Mouse (Mus musculus): ENCODE results near the gene Zmat5. TPM values are rescaled to one million over a fixed set of nuclear protein-coding genes. Genes with fewer than 3 reads are reported as not detected.
A peak's percentile ranks its signal among the peaks of the same experiment; 100 is the strongest.
"Not testable (repeated sequence)": the region's sequence is repeated elsewhere in the genome, so short reads cannot be mapped to it uniquely, and the experiment has no call there.

Zmat5 gene
- polyA plus RNA-seq, 1 experiment: 55.1 TPM

DNA sequence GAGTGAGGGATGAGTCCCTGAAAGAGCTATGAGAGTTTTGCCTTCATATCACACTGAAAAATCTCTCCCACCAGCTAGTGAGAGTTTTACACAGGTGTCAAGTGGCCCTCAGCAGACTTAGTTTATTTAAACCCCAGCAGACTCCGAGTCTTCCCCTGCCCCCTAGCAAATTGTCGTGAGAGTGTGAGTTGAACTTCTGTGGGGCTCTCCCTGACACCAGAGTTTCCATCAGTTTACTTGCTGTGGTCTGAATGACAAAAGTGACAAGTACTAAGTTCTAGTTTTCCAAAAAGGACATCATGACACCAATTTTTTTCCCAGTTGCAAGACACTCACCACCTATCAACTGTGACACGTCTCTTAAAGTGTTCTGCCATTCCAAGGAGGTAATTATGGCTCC, 16.6 kb upstream of the Zmat5 start:
- WGBS: 45% methylated on average over 3 of the region's 3 CpGs
- H3K4me1 ChIP-seq (ENCODE audit: control insufficient read depth, insufficient read depth, low read length): peaks cover 2% of the 10 kb centered on the region; the same call in 1 of the 2 replicates
- no peak overlapping the region for H3K4me3 ChIP-seq (replicated peaks; ENCODE audit: extremely low read depth, low read depth, low read length)
- DNase-seq: no peak
- no peak for TF ChIP-seq POLR2A (IDR thresholded peaks at IDR 0.05; ENCODE audit: borderline replicate concordance, extremely low read depth, low read depth, low read length)
- TF ChIP-seq CTCF (IDR thresholded peaks at IDR 0.05; ENCODE audit: insufficient read depth, low read length): no peak

DNA sequence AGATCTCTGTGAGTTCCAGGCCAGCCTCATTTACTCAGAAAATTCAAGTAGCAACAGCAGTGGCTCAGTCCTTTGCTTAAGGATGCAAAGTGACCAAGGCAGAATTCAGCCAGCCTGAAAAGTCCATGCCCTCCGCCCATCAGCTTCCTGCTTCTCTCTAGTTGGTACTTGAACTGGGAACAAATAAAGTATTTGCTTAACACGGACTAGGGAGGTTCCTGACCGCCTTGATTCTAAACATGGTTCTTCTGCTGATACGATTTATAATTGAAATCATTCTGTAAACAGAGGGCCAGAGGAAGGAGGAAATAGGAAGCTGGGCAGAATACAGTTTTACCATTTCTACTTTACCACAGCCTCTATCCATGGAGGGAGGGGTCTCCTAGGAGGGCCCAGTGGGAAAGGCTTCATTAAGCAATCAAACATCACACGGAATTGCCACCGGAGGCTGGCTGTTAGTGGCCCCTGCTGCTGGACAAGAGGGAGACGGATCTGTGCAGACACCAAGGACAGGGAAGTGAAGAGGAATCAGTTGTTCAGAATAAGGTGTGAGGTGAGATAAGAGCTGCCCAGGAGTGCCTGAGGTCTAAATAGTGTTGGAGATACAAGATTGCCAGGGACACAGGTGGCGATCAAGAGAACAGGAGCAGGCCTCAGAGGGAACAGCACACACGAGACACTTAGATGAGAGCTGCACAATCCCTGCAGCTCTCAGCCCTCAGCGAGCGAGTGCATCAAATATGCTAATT, 15.7 kb upstream of the Zmat5 start:
- H3K4me3 ChIP-seq (replicated peaks; ENCODE audit: extremely low read depth, low read depth, low read length): no peak overlapping the region
- peaks cover 2% of the 10 kb centered on the region; the same call in 1 of the 2 replicates for H3K4me1 ChIP-seq (ENCODE audit: control insufficient read depth, insufficient read depth, low read length)
- TF ChIP-seq POLR2A (IDR thresholded peaks at IDR 0.05; ENCODE audit: borderline replicate concordance, extremely low read depth, low read depth, low read length) (no peak), CTCF (IDR thresholded peaks at IDR 0.05; ENCODE audit: insufficient read depth, low read length) (no peak)
- DNase-seq: no peak
- WGBS: 38% methylated on average over 11 of the region's 11 CpGs

DNA sequence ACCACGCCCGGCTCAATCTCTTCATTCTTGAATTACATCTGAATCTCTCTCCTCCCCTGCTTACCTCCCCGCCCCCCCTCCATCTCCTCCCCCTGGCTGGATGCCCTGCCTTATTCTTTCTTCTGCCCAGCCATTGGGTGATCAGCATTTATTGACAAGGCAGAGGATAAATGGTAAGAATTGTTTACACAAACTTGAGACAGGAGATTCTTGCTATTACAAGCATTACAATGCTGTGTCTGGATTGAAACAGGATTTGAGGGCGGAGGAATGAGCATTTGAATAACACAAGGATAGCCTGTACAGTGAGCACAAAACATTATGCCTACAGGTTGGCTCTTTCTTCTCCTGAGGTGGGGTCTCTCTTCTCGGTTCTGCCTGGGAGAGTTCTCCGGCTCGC, 14.1 kb upstream of the Zmat5 start:
- no peak for DNase-seq
- WGBS: 76% methylated on average over 7 of the region's 7 CpGs
- Histone ChIP-seq H3K4me1 (ENCODE audit: control insufficient read depth, insufficient read depth, low read length) (peaks cover 2% of the 10 kb centered on the region; the same call in 1 of the 2 replicates), H3K4me3 (replicated peaks; ENCODE audit: extremely low read depth, low read depth, low read length) (no peak overlapping the region)
- TF ChIP-seq CTCF (IDR thresholded peaks at IDR 0.05; ENCODE audit: insufficient read depth, low read length): no peak

DNA sequence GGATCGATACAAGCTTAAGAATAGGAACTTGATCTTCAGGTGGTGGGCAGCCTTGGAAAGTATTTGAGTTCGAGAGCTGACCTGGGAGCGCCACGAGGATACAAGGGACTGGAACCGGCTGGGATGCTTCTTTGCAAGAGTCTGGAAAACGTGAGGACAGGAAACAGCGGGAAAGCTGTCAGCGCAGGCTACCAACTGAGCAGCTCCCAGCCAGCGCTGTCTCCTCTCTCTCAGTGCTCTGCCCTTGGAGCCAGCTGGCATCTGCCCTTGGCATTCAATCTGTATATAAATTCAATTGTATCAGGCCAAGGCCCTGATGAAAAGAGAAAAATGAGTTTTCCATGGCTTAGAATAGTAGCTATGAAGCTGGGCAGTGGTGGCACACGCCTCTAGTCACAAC, 13.3 kb upstream of the Zmat5 start:
- 44% methylated on average over 10 of the region's 10 CpGs for WGBS
- DNase-seq: no peak
- no peak overlapping the region for H3K4me3 ChIP-seq (replicated peaks; ENCODE audit: extremely low read depth, low read depth, low read length)
- H3K4me1 ChIP-seq (ENCODE audit: control insufficient read depth, insufficient read depth, low read length): peaks cover 2% of the 10 kb centered on the region; the same call in 1 of the 2 replicates
- no peak for TF ChIP-seq CTCF (IDR thresholded peaks at IDR 0.05; ENCODE audit: insufficient read depth, low read length)
- TF ChIP-seq POLR2A (IDR thresholded peaks at IDR 0.05; ENCODE audit: borderline replicate concordance, extremely low read depth, low read depth, low read length): no peak

DNA sequence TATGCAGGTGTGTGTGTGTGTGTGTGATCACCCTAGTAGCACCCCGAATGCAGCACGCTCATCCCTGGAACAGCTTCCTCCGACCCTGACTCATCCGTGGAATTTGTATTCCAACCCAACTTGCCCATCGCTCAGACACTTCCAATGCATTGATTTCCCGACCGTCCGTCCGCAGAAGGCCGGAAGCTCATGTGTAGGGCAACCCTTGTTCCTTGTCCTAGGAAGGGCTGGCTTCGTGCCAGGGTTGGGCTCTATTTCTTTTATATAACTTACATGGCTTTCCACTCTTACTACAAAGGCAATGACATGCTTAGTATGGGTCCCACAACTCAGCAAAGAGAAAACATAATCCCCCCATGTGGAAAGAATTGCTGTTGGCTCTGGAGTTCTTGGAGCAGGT, 12.3 kb upstream of the Zmat5 start:
- peaks cover 2% of the 10 kb centered on the region; the same call in 1 of the 2 replicates for H3K4me1 ChIP-seq (ENCODE audit: control insufficient read depth, insufficient read depth, low read length)
- no peak for DNase-seq
- WGBS: 85% methylated on average over 11 of the region's 11 CpGs
- no peak for TF ChIP-seq CTCF (IDR thresholded peaks at IDR 0.05; ENCODE audit: insufficient read depth, low read length)
- TF ChIP-seq POLR2A (IDR thresholded peaks at IDR 0.05; ENCODE audit: borderline replicate concordance, extremely low read depth, low read depth, low read length): no peak
- H3K4me3 ChIP-seq (replicated peaks; ENCODE audit: extremely low read depth, low read depth, low read length): no peak overlapping the region

DNA sequence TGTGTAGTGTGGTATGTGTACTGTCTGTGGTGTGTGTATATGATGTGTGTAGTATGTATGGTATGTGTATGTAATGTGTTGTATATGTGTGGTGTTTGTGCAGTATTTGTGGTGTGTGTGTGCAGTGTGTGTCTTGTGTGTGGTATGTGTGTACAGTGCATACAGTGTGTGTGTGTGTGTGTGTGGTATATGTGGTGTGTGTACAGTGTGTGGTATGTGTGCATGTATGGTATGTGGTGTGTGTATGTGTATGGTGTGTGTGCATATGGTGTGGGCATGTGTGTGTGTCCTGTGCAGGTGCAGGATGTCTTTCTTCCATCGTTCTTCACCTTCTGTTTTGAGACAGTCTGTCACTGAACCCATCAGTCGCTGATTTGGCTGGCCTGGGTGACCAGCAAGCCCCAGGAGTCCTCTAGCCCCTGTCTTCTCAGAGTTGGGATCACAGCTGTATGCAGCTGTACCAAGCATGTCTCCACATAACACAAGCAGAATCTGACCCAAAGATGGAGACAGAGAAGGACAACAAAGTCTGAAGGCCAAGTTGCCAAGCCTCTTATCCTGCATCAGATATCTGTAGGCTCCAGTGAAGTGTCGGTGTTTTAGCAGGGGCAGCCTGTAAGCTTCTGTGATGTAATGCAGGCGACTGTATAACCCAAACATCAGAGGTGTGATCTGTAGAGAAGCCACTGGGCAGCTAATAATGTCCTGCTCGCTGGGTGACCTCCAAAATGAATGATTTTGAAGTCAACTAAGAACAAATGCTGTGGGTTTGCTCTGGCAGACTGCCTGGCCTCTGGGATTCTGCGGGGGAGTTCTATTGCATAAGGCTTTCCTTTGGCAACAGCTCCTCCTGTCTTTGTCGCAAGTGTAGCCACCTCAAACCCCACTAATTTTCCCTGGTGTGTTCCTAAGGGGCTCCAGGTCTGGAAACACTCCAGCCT, 7.2 kb upstream of the Zmat5 start:
- H3K4me3 ChIP-seq (replicated peaks; ENCODE audit: extremely low read depth, low read depth, low read length): no peak overlapping the region
- peak; percentile 51 for DNase-seq
- 31% methylated on average over 7 of the region's 7 CpGs for WGBS
- TF ChIP-seq POLR2A (IDR thresholded peaks at IDR 0.05; ENCODE audit: borderline replicate concordance, extremely low read depth, low read depth, low read length) (no peak), CTCF (IDR thresholded peaks at IDR 0.05; ENCODE audit: insufficient read depth, low read length) (peak; percentile 24; the same call in 1 of the 2 replicates)
- peaks cover 3% of the 10 kb centered on the region; the same call in 1 of the 2 replicates for H3K4me1 ChIP-seq (ENCODE audit: control insufficient read depth, insufficient read depth, low read length)

DNA sequence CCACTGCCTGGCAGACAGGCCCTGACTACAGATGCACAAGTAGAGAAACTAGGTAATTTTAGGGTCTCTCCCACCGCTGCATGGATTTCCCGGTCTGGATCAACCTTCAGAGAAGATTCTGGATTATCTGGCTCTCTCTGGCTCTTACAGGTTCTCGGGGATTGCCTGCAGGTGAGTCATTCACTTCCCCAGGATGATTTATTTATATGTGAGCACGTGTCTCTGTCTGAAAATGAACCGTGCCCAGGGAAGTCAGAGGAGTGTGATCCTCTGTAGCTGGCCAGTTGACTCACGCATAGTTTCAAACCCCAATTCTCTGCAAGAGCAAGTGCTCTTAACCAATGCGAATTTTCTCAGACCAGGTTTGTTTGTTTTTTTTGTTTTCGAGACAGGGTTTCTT, 3.8 kb upstream of the Zmat5 start:
- peaks cover 7% of the 10 kb centered on the region; the same call in 1 of the 2 replicates for H3K4me1 ChIP-seq (ENCODE audit: control insufficient read depth, insufficient read depth, low read length)
- 71% methylated on average over 8 of the region's 8 CpGs for WGBS
- H3K4me3 ChIP-seq (replicated peaks; ENCODE audit: extremely low read depth, low read depth, low read length): no peak overlapping the region
- no peak for TF ChIP-seq POLR2A (IDR thresholded peaks at IDR 0.05; ENCODE audit: borderline replicate concordance, extremely low read depth, low read depth, low read length)
- no peak for TF ChIP-seq CTCF (IDR thresholded peaks at IDR 0.05; ENCODE audit: insufficient read depth, low read length)
- no peak for DNase-seq

DNA sequence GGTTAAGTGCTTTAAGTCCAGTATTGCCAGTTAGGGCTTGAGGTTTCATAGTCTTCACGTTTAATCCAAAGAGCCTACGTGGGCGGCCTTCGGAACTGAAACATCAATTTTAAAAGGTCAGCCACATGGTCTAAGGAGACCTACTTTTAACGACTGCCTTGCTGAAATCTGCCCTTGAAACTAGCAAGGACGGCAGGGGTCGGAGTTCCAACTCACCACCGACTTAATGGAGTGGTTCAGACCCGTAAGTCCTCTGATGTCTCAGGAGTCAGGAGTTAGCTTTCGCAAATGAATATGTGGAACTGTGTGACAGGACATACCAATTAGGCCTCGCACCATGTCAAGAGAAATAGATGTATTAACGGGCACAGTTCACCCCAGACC, 798 bp upstream of the Zmat5 start:
- 3% methylated on average over 12 of the region's 12 CpGs for WGBS
- H3K4me1 ChIP-seq (ENCODE audit: control insufficient read depth, insufficient read depth, low read length): peaks cover 4% of the 10 kb centered on the region; the same call in 1 of the 2 replicates
- no peak for DNase-seq
- no peak for TF ChIP-seq POLR2A (IDR thresholded peaks at IDR 0.05; ENCODE audit: borderline replicate concordance, extremely low read depth, low read depth, low read length)
- TF ChIP-seq CTCF (IDR thresholded peaks at IDR 0.05; ENCODE audit: insufficient read depth, low read length): no peak
- peak overlapping the region; percentile 99 for H3K4me3 ChIP-seq (replicated peaks; ENCODE audit: extremely low read depth, low read depth, low read length)

DNA sequence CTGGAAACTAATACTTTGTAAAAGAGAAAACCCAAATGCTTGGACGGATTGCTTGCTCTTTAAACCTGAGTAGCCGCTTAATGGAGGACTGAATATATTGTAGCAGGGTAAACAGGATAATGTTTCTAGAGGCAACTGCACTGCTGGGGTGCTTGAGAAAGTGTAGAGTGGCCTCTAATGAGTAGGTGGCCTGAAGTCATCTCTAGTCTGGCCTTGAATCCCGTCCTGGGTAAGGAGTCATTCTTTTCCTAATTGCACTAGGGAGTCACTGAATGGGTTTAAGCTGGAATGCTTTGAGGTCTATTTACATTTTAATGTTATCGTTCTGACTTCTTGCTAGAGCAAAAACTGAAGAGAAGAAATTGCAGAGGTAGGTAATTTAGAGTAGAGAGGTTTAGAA, 700 bp downstream of the Zmat5 start:
- Histone ChIP-seq H3K4me1 (ENCODE audit: control insufficient read depth, insufficient read depth, low read length) (peaks cover 4% of the 10 kb centered on the region; the same call in 1 of the 2 replicates), H3K4me3 (replicated peaks; ENCODE audit: extremely low read depth, low read depth, low read length) (peak overlapping the region; percentile 99)
- no peak for DNase-seq
- 5% methylated on average over 4 of the region's 4 CpGs for WGBS
- TF ChIP-seq CTCF (IDR thresholded peaks at IDR 0.05; ENCODE audit: insufficient read depth, low read length) (no peak), POLR2A (IDR thresholded peaks at IDR 0.05; ENCODE audit: borderline replicate concordance, extremely low read depth, low read depth, low read length) (no peak)

DNA sequence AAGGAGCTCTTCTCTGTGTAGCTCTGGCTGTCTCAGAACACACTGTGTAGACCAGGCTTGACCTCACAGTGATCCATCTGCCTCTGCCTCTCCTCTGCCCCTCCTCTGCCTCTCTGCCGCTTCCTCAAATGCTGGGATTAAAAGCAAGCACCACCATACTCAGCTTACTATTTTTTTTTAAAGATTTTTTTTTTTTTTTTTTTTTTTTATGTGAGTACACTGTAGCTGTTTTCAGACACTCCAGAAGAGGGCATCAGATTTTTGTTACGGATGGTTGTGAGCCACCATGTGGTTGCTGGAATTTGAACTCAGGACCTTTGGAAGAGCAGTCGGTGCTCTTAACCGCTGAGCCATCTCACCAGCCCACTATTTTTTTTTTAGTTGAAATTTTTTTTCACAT, 5.7 kb downstream of the Zmat5 start:
- 66% methylated on average over 4 of the region's 4 CpGs for WGBS
- H3K4me1 ChIP-seq (ENCODE audit: control insufficient read depth, insufficient read depth, low read length); H3K4me3 ChIP-seq (replicated peaks; ENCODE audit: extremely low read depth, low read depth, low read length); DNase-seq: not testable (repeated sequence)
